Mouse (Mus musculus) spleen, adult 2 months (tissue): ENCODE measurements around the gene Slc6a8.

Experiments
- CTCF ChIP-seq: fragments of 200-500 bp; IDR thresholded peaks from 2 replicates; pipeline ENCODE4 v1.5.1; 2011; ENCODE audit warnings: mild to moderate bottlenecking, inconsistent platforms; ENCODE audit not compliant: insufficient read depth, insufficient read length, insufficient replicate concordance; ENCODE audit errors: extremely low read depth
- POLR2A ChIP-seq: fragments of 200-500 bp; IDR thresholded peaks from 2 replicates; pipeline ENCODE4 v1.6.1; 2011; ENCODE audit warnings: low read depth, low read length, inconsistent platforms

- TF ChIP-seq CTCF (no peak), POLR2A (no peak)
Observed at GRCm38 (mm10) chrX:73660284-73660665, 12.7 kb upstream of the Slc6a8 start.
